Mouse (Mus musculus) layer of hippocampus, postnatal 36 days (tissue): ENCODE results near the gene Chd6. TPM values are rescaled to one million over a fixed set of nuclear protein-coding genes. Genes with fewer than 3 reads are reported as not detected.

Source experiments
- DNase-seq, 2 experiments: peaks; one replicate each; pipeline ENCODE4 v3.0.0; 2022
- total RNA-seq, 2 experiments: library from RNA; stranded (reverse); gene quantifications; 2 replicates each; pipeline ENCODE4 v1.2.3; 2021

Gene Chd6
- total RNA-seq, 2 experiments from 2014 or later = 50.9 to 52.1 TPM

GRCm38 (mm10) chr2:161066097-161066759, 42.6 kb downstream of the Chd6 start:
- DNase-seq = no peak

DNA sequence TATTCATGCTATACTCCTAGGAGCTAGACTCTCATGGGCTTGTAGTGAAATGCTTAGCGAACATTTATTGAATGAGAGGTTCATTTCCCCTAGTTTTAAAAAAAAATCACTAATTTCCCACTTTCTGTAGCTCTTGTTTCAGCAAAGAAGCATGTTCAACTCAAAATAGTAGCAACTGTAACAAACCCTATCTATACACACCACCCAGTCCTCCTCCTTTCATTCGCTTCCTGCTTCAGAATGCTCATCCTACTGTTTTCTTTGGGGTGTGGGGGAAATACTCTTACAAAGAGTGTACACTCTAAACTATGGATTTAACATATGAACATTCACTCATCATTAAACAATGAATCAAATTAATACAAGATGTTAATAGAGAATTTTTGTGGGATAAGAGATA, 43.3 kb downstream of the Chd6 start:
- no peak for DNase-seq

DNA sequence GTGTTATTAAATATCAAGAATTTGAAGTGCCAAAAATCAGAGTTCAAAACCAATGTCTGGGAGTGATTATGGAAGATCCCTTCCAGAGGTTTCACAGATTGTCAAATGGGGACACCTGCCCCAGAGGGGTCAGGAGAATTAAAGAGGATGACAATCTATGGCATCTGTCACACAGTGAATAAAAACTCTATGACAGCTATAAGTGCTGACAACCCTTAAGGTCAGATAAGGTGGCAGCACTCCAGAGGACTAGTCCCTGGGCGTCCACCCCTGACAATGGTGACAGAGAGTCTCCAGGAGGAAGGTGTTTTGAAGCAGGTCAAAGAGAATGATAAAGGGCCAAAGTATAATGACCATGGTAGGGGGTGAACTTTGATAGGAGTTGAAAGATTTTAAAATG, 44.0 kb downstream of the Chd6 start:
- DNase-seq = no peak

GRCm38 (mm10) chr2:161058841-161059240, 50.0 kb downstream of the Chd6 start:
- no peak for DNase-seq

DNA sequence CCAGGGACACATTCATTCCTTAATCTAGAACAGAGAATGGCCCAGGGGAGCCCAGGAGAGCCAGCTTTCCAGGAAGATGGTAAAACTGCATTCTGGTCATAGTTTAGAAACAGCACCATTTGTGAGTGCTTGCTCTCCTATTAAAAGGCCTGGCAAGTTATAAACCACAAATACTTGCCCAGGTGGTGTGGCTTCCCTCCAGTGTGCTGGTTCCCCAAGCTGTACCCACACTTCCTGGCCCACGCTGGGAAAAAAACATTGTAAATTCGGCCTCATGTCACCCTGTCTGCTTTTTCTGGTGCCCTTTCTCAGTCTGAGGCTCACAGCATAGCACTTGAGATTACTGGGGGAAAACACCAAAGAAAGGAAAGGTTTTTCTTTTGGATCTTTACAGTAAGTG, 55.1 kb downstream of the Chd6 start:
- peak; percentile 20 to 44 for DNase-seq

DNA sequence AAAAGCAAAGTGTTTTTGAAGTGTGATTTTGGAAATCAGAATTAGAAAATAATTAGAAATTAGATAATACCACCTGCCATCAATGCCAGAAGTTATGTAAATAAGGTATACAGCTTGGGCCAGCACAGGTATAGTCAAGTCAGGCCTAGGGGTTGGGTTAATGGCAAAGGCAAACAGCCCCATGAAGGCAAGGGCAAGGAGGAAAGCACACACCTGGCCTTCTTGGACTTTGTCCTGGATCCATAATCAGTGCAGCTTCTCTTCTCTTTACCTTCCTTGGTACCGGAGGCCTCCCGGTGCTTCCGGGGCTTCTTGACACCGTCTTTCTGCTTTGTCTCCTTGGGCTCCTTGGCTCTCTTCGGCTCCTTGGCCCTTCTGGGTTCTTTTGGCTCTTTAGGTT, 56.7 kb downstream of the Chd6 start:
- no peak for DNase-seq

DNA sequence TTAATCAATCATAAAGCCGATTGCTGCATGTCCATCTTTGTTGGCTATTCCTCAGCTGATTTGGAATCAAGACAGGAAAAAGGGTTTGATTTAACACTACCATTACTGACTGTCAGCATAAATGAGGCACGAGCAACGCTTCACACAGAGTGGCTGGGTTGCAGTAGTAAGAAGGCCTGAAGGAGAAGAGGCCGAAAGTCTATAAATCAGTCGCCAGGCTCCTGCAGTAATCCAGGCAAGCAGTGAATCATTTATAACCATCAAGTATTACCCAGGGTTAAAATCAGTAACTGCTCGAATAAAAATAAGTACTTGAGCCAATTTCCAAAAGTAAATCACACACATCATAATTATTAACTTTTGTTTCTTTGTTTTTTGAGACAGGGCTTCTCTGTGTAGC, 59.4 kb downstream of the Chd6 start:
- DNase-seq = no peak

DNA sequence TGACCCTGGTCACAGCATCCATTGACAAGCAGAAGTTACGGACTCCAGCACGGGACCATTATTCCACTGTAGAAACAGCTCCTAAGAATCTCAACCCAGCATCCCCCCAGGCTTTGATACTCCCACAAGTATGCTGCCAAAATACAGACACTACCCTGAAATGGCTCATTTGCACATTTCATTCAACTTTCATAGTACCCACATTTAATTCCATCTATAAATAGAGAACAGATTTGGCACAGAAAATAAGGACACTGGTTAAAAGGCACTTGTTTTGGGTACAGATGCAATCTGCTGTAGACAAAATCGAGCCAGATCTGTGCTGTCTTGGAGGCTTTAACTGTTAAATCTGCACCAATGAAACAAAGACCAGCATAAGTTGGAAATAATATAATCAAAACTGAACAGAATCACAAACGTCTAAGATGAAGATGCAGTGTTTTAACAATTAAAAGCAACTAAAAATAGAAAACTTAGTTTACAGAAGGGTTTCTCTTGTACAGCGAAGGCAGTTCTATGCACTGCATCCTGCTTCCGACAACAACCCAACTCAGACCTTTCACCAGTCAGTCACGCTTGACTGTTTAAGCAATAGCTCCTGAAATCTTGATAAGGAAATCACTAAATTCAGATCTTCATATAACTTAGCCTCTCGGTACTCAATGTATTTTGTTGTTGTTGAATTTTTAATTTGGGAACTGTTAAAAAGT, 64.2 kb downstream of the Chd6 start:
- peak in 1 of 2 experiments; percentile 21 for DNase-seq

DNA sequence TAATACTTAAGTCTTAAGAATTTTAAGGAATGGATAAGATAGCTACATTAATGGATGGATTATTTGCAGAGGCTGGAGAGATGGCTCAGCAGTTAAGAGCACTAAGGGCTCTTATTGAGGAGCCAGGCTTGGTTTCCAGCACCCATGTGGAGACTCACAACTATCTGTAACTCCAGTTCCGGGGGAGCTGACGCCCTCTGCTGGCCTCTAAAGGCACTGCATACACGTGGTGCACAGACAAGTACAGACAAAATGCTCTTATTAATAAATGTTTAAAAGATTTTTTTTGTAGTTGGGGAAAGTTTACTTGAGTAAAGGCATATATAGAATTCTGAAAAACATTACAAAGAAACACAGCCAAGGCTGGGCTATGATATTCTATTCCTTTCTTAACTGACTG, 66.0 kb downstream of the Chd6 start:
- no peak for DNase-seq

GRCm38 (mm10) chr2:161040743-161041142, 68.1 kb downstream of the Chd6 start:
- no peak for DNase-seq

DNA sequence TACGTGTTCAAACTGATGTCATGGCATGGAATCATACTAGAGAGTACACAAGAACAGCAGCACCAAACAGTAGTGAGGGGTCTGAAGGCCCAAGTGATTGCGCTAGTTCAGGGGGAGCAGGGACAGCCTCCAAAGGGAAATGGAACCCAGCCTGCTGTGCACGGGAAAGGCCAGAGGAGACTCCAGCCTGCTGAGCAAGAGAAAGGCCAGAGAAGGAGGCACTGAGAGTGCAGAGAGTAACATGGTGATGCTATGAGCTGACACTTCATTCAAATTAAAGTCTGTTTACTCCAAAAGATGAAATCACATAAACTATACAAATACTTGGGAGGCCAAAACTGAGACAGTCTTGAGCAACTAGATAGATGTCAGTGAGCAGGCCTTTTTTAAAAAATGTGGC, 71.1 kb downstream of the Chd6 start:
- no peak for DNase-seq

- DNase-seq = no peak
These were observed 75.7 kb downstream of the Chd6 start for GRCm38 (mm10) chr2:161033141-161033540.

DNA sequence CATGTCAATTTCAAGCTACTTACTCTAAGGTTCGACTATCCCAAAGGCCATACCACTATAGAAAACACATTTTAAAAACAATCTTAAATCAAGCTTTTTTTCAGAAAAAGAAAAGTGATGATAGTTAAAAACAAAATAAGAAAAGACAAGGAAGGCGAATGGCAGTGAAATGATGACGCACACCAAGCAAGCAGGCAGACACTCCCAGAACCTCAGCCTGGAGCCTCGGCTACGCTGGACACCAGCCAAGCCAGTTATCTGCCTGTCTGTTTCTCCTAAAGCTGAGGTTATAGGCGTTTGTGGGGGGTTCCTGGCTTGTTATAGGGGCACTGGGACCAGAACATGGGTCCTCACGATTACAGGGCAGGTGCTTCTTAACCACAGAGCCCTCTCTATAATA, 76.5 kb downstream of the Chd6 start:
- DNase-seq = no peak

- no peak for DNase-seq
These were observed 84.3 kb downstream of the Chd6 start for GRCm38 (mm10) chr2:161024606-161025005.

DNA sequence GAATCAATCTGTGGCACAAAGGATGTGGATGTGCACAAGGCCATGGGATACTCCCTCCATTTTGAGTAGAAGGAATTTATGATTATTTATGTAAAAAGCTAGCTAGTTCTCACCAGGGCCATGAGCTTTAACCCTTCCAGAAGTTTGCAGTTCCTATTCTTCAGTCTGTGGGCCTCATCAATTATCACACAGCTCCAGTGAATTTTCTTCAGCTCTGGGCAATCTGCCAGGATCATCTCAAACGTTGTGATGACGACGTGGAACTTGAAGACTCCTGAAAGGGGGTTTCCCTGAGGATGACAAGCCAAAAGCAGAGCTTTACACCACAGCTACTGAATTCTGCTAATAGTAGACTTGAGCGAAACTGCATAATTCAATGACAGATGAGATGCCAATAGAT, 91.0 kb downstream of the Chd6 start:
- no peak for DNase-seq

DNA sequence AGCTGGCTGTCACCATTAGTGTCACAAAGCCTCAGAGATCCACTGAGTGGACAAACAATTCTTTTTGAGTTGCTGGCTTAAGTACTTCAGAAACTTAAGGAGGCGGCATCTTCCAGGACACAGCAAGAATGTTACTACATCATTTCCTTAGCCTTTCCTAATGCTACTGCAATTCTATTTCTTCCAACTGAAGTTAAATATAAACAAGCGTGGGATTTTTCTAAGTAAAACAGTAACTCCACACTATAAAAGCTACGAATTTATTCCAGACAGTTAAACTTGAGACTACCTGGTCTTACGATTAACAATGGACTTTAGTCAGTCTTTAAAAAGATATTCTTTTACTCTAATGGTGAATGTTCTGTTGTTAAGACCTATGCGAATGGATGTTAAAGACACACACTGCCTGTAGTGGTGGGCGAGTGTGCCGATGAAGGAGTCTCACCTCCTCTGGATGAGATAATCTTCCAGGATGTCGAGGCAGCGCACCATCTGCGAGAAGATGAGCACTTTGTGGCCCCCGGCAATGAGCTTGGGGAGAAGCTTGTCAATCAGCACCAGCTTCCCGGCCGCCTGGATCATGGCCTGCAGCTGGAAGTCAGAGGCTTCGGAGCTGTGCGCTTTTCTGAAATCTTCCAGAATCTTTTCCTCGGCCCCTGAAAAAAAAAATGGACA, 96.2 kb downstream of the Chd6 start:
- DNase-seq = no peak

- no peak for DNase-seq
These were observed 104.5 kb downstream of the Chd6 start for GRCm38 (mm10) chr2:161004338-161004737.

GRCm38 (mm10) chr2:160996987-160997763, 111.7 kb downstream of the Chd6 start:
- no peak for DNase-seq

DNA sequence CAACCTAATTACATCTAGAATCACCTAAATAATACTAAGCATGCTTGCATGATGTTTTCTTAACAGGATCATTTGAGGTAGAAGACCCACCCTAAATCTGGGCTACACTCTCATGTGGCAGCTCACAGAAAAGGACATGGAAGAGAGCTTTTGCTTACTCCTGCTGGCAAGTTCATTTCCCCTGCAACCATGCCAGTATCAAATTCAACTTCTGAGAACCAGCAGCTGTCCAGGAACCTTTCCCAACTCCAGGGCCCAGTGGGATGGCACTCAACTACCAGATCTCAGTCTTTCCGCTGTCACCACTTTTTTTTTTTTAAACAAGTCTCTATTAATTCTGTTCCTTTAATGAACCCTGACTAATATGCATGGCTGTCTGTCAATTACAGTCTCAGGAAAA, 114.7 kb downstream of the Chd6 start:
- DNase-seq = no peak

DNA sequence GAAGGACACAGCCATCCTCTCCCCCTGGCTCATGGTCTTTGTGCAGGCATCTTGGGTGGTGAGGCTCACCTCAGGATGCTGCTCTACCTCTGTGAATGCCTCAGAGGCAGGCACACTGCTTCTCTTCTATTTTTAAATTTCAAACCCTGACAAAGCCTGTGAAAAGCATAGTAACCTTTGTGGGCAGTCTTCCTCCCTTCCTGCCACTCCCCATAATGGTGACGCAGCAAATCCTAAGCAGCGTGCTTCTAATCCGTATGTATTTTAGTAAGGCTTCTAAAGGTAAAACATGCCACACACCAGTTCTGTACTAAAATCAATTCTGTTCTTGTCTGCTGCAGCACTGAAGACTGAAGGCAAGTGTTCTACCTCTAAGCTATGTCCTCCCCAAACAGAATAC, 116.4 kb downstream of the Chd6 start:
- DNase-seq = no peak

- no peak for DNase-seq
These were observed 118.4 kb downstream of the Chd6 start for GRCm38 (mm10) chr2:160990339-160991070.

- no peak for DNase-seq
These were observed 121.4 kb downstream of the Chd6 start for GRCm38 (mm10) chr2:160987503-160987902.
